26 mouse cellular contexts compared by ENCODE assay signal in genomic region chr4:134009709-134010108, GRCm38 (mm10). TPM values are rescaled to one million over a fixed set of nuclear protein-coding genes. Genes with fewer than 3 reads are reported as not detected.
"Had no signal": no experiment of that assay in that cellular context is flagged by ENCODE, and none has a peak within 500 bp of the region (broad histone marks: within the 10 kb centered on the region; RNA-seq: fewer than 3 reads in every experiment).

No protein-coding gene starts in this region.

- H3K4me3 ChIP-seq: intestine, embryonic 15.5 days; left cerebral cortex, adult 2 months; liver, embryonic 13.5 days; neural tube, embryonic 12.5 days; neural tube, embryonic 15.5 days had no signal

- H3K9ac ChIP-seq: intestine, embryonic 15.5 days; liver, embryonic 13.5 days; neural tube, embryonic 12.5 days; neural tube, embryonic 15.5 days had no signal

- H3K4me2 ChIP-seq: intestine, embryonic 15.5 days; liver, embryonic 13.5 days; midbrain, embryonic 11.5 days; neural tube, embryonic 12.5 days; neural tube, embryonic 15.5 days had no signal

- H3K4me1 ChIP-seq: neural tube, embryonic 15.5 days had no signal

- DNase-seq: kidney, adult 2 months; kidney, postnatal 10 days; kidney, postnatal 36 days; layer of hippocampus, postnatal 36 days; liver, embryonic 13.5 days; lung, adult 2 months; lung, postnatal 14 days; lung, postnatal 4 days; midbrain, embryonic 14.5 days; right cerebral cortex, adult 18-20 months; right cerebral cortex, postnatal 14 days; spleen, adult 18-20 months; thymus, adult 18-20 months; thymus, postnatal 14 days; thymus, postnatal 4 days had no signal

- H3K27ac ChIP-seq: intestine, embryonic 15.5 days; left cerebral cortex, adult 2 months; liver, embryonic 13.5 days; neural tube, embryonic 12.5 days; neural tube, embryonic 15.5 days had no signal

- H3K9me3 ChIP-seq: intestine, embryonic 15.5 days; liver, embryonic 13.5 days; neural tube, embryonic 12.5 days; neural tube, embryonic 15.5 days had no signal

- ATAC-seq: intestine, embryonic 15.5 days had no signal

- H3K36me3 ChIP-seq: intestine, embryonic 15.5 days; liver, embryonic 13.5 days; neural tube, embryonic 12.5 days; neural tube, embryonic 15.5 days had no signal

- H3K27me3 ChIP-seq: intestine, embryonic 15.5 days; liver, embryonic 13.5 days; neural tube, embryonic 12.5 days; neural tube, embryonic 15.5 days had no signal

RNA-seq across cellular contexts. Expression of gene Lin28a, which starts 8.9 kb away (rescaled TPM):
- polyA plus RNA-seq: kidney, adult 2 months; kidney, embryonic 14.5 days; liver, adult 2 months; lung, embryonic 16.5 days had no signal

RNA-seq across cellular contexts. Expression of gene Zfp683, which starts 43.9 kb away (rescaled TPM):
- polyA plus RNA-seq: intestine, embryonic 15.5 days; kidney, embryonic 14.5 days; limb, embryonic 11.5 days; liver, embryonic 13.5 days; liver, embryonic 16.5 days; lung, embryonic 16.5 days; midbrain, embryonic 11.5 days; midbrain, embryonic 14.5 days; midbrain, postnatal 0 days; neural tube, embryonic 12.5 days; neural tube, embryonic 15.5 days had no signal
